Mouse (Mus musculus) urinary bladder, adult 2 months (tissue): Measurements from ENCODE around the gene Abhd16b. TPM values are rescaled to one million over a fixed set of nuclear protein-coding genes. Genes with fewer than 3 reads are reported as not detected.
"Not testable (repeated sequence)": the region's sequence is repeated elsewhere in the genome, so short reads cannot be mapped to it uniquely, and the experiment has no call there.

Experiments
- DNase-seq: peaks from one replicate; pipeline ENCODE4 v3.0.0; 2022; ENCODE audit warnings: low spot score
- polyA plus RNA-seq: library from polyadenylated mRNA; depleted of rRNA; stranded (reverse); fragments of >200 nt; gene quantifications from 2 replicates; pipeline ENCODE4 v1.2.3, GENCODE M21; 2012

The Abhd16b gene
- polyA plus RNA-seq, 1 experiment, result not detected

DNA sequence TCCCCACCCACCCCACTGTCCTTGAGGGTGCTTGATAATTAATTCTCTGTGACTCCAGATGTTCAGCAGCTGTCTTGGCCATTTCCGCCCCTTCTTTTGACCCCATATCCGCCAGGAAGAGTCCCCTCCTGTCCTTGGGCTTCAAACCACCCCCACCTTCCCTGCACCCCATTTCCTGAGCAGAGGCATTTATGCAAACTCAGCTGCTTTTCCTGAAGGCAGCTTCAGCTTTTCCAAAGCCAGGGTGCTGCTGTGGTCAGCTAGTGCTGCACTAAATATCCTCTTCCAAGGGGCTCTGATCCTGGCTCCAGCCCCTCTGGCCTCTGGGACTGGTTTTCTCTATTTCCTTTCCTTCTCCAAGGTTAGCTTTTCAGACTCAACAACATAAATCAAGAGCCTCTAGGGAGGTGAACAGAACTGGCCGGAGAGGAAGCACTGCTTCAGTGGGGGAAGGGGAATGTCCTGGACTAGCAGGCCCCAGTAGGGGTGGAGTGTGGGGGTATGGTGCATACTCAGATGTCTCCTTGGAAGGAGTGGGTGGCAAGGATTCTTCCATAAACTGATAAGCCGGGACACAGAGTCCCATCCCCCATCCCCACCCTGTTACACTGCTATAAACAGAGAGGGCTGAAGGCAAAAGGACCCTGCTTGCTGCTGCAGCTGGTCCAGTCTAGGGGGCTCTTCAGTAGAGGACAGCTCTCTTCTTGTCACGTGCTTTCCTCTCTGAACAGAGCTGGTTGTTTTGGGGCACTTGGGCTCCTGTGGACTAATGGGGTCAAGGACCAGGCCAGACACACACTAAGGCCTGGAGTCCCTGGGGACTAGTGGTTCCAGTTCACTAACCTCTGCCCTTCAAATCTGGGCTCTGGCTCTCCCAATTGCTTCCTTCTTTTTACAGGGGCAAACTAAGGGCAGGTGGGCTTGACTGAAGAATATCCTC, 5.4 kb upstream of the Abhd16b start:
- DNase-seq, result no peak

DNA sequence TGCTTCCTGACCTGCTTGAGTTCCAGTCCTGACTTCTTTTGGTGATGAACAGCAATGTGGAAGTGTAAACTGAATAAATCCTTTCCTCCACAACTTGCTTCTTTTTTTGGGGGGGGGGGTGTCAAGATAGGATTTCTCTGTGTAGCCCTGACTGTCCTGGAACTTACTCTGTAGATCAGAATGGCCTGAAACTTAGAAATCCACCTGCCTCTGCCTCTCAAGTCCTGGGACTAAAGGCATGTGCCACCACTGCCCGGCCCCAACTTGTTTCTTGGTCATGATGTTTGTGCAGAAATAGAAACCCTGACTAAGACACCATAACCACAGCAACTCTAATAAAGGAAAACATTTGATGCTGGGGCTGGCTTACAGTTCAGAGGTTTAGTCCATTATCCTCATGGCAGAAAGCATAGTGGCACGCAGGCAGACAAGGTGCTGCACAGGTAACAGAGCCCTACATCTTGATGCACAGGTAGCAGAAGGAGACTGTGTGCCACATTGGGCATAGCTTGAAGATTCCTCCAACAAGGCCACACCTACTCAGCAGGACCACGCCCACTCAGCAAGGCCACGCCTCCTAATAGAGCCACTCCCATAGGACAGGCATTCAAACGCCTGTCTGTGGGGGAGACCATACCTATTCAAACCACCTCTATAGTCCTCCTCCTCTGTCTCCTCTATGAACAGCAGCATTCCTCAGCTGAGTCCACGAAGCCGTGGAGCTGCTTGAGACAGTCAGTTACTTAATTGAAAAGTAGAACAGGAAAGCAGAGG, 1.4 kb upstream of the Abhd16b start:
- no peak for DNase-seq

DNA sequence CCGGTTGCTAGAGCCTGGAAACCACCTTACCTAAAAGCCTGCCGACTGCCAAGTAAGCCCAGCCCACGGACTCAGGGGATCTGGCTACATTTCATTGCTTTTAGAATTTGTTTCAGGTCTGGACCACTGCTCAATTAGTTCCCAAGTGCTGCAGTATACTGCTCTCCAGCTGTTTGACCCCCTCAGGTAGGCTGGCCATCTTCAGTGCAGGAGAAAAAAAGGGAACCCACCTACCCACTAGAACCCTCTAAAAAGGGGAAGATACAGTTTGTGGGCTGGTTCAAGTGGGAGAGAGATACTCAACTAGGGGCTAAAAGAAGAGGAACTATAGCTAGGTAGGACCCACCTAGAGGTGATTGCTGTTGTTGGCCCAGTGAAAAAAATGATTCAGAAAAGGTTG, 800 bp upstream of the Abhd16b start:
- DNase-seq, result no peak

DNA sequence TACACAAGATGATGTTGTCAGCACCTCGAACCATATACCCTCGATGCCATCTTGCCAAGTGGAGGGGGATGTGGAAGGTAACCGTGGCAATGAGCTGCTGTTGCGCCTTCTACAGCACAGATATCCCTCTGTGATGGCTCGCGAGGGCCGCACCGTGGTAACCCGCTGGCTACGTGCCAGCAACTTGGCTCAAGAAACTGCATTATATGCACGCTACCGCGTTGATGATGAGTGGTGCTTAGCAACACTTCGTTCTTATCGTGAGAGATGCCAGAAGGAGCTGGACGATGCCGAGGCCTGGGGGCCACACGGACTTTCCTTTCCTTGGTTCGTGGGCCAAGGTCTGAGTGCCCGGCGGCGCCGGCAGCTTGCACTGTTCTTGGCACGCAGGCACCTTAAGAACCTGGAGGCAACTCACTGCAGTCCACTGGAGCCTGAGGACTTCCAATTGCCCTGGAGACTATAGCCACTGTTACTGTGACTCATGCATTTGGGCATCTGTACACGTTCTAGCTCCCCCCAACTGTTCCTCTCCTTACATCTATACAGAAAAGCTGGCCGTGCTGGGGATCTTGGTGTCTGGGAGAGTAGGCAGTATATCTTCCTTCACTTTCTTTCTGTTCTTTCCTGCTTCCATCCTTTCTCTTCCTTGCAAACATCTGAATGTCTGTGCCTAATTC, 1.4 kb downstream of the Abhd16b start:
- DNase-seq, result no peak

DNA sequence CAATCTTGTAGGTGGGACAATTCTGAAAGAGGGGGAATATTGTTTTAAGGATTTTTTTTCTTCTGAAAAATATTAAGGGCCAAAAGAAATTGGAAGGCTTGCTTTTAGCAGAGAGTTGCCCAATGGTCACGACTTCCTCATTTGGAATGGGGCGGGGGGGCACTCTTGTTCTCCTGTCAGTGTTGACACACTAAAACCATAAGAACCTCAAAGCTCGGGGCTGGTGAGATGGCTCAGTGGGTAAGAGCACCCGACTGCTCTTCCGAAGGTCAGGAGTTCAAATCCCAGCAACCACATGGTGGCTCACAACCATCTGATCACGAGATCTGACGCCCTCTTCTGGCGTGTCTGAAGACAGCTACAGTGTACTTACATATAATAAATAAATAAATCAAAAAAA, 2.8 kb downstream of the Abhd16b start:
- DNase-seq, result not testable (repeated sequence)

DNA sequence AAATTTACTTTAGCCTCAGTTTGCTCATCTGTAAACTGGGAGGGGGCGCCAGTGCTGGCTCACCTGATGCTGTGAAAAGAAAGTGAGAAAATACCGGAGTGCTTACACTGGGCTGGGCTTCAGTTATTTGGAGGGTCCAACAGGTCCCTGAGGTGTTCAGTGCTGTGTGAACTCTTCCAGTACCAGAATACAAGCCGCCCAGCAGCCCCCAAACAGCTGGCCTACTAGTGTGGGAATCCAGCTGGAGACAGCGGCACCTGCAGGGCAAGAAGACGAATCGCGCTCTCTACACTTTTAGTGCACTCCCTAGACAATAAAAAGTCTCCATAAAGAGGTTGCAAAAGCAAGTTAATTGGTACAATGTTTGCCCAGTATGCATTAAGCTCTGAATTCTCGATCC, 3.3 kb downstream of the Abhd16b start:
- peak; percentile 32 for DNase-seq

DNA sequence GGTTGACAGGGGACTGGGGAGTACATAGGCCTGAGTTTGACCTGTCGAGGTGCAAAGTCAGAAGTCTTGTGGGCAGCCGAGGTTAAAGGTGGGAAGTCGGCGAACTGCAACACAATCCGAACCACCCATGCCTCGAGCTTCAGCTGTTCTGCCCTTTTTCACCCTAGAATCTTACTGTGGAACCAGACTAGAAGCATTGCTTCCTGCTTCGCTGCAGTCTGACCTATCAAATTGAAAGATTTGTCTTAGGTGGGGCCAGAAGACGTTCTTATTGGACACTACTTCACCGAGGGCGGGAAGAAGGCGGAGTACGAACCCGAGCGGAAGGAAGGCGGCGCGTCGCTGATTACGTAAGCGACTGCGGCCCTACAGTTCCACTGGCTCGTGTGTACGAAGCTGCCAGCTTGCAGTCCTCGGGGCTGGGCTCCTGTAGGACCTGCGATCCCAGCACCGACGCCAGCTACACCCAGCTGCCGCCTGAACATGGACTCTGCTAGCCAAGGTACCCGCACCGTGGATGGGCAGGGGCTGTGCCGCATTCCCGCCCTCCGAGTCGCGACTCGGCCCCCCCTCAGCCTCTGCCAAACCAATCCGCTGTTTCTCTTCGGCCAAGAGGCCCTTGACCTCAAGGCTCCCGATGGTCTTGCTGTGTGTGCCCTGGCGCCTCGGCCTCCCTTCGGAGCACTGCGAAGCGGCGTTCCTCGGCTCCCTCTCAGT, 4.0 kb downstream of the Abhd16b start, which contains the start of gene Tpd52l2:
Gene Tpd52l2, plus strand, starts transcription at position 312 of the 717 bp plus-strand sequence.
- DNase-seq, result peak; percentile 68

DNA sequence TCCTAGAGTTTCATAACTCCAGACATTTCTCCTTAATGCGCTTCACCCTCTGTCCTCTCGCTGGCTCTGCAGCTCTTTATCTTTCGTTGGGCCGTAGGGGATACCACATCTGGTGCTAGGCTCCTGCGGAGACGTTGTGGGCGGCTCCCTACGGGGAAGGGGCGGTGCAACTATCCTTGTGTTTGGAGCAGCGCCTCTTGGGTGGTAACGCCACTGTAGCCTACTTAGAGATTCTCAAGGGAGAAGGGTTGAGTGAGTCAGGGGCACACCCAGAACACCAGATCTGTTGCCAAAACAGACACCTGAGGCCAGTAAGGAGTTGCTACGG, 4.5 kb downstream of the Abhd16b start:
- peak; percentile 35 for DNase-seq

DNA sequence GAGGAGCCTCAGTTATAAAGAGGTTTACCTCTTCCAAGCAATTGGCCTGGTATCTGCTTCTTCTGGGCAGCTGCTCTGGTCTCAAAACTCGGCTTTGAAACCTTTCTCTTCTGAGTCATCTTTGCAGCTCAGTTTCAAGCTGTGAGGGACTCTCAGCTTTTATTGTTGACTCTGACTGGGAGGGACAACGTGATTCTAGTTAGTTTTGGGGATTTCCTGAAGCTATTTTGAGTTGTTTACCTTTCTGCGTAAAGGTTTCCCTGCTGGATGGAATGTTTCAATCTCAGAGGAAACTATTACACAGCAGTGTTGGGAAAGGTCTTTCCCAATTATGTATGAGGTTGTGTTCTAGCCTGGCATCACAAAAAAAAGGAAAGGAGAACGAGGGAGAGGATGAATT, 5.6 kb downstream of the Abhd16b start:
- DNase-seq, result no peak

DNA sequence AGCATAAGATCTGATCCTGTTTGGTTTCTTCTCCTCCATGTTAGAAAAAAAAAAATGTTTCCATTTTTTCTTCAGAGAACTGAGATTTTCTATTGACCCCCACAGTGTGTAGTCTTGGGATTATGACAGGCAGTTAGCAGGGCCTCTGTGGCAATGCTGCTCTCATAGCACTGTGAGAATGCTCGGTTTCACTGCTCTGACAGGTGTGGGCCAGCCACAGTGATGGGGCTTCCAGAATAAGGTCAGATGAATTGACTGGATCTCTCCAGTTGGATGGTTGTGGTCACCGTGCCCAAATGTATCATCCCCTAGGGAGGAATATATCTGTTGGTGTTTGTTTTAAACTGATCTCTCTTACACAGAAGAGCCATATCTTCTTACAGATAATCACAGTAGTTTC, 16.2 kb downstream of the Abhd16b start:
- no peak for DNase-seq

DNA sequence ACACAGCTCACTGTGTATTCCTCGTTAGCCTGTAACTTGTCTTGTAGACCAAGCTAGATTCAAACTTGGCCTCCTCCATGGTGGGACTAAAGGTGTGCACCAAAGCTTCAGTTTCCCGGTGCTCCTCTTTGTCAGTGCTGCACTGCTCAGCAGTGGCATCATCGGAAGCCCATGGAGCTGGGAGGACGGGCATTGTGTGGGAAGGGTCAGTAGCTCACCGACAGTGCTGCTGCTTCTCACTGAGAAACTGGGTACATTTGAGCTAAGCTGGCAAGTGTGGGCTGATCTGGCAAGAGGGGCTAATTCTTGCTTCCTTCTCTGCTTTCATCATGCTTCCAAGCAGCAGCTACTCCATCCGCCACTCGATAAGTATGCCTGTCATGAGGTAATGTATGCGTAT, 18.2 kb downstream of the Abhd16b start:
- no peak for DNase-seq

DNA sequence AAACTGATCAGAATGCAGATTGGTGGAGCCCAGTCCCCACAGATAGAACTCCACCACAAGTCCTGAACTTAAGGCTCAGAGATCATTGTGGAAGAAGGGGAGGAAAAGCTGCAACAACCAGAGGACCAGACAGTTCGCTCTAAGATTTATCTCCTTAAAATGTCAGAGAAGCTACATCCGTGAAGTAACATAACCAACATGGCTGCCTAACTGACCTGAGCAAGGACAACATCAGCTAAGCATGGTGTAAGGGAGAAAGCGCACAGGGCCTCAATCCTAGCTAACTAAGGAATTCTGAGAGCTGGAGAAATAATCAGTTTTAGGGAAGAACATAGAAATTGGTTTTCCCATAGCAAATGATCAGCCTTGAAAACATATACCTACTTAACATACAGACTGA, 26.2 kb downstream of the Abhd16b start:
- DNase-seq, result no peak

DNA sequence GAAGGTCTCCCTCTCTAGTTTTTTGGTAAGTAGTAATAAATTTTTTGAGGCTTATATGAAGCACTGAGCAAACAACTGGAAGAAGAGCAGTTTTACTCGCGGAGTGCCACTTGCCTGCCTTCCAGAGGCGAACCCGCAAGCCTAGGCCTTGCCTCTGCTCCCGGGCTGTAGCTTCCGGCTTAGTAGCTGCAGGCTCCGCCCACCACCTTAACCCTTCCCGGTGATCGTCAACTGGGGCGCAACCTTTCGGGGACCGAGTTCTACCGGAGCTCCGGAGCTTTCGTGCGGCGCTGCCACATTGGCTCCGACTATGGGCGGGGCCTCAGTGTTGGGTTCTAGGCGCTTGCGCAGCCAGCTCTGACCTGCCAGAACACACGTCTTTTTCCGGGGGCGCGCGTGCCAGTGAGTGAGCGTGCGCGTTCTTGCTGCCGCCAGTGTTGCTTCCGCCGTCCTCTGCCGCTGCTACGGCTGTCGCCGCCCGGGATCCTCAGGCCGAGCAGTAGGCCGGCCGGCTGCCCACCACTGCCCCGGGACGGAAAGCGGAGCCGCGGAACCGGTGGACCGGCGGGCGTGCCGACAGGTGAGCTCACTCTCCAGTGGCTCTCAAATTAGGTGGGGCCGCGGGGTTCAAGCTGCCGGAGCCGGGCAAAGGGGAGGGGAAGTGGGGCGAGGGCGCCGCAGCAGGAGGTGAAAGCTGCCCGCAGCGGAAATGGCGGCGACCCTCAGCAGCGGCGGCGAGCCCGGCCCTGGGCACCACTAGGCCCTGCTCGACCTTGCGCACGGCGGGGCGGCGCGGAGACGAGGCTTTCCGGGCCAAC, 27.3 kb downstream of the Abhd16b start, which contains the start of gene Dnajc5:
Gene Dnajc5, plus strand, starts transcription at position 368 of the 818 bp plus-strand sequence.
- peak; percentile 90 for DNase-seq

DNA sequence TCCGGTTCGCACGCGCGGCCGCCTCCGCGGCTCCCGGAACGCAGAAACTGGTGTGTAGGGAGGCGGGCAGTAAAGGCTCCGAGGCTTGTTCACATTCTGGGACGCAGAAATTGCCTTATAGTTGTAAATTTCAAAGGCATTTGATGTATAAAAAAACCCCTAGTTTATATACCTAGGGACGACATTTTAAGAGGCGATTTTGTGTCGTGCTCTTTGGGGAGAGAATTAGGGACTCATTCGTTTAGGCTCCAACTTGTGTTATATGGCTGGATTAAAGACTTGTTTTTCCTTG, 27.9 kb downstream of the Abhd16b start:
- DNase-seq, result no peak

DNA sequence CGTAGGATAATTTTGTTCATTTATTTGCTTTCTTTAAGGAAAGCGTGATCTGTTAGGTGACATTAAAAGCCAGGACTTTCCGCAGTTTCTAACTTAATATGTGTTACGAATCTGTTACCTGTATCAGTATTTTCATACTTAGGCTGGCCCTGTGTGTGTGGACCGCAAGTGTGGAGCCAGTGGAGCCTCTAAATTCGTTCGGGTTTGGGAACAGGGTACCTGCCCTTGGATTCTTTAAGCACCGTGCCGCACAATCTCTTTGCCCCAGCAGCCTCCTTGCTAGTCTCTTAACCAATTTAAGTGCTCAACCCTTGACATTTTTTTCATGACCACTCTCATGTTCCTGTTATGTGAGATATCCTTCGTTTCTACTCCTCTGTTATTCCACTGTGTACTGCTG, 28.5 kb downstream of the Abhd16b start:
- no peak for DNase-seq

DNA sequence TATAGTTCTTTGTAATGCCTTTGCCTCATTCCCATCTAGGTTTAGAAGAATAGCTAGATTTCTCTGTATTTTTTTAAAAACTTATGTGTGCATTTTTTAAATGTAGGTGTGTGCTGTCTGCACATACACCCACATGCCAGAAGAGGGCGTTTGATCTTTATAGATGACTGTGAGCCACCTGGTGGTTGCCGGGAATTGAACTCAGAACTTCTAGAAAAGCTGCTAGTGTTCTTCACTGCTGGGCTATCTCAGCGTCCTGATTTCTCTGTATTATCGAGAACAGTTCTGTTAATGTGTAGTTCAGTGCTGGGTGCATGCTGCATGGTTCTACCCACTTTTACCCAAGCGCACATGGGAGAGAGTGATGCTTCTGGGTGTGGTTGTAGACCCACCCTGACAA, 29.8 kb downstream of the Abhd16b start:
- DNase-seq, result no peak

DNA sequence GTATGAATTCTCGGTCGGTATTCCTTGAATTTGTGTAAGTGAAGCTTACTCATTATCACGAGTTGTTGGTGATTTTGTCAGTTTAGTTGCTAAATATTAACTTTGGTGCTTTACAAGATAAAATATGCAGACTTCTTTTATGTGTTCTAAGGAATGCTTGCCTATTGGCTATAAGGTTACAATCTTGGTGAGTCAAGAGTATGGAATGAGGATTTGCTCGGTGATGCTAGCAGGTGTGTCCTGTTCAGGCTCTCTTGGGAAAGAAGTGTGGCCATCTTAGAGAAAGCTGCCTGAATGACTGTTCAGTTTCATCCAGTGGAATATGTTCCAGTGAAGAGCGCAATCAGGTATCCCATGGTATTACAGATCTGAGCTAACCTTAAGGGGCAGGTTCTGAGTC, 32.5 kb downstream of the Abhd16b start:
- no peak for DNase-seq

DNA sequence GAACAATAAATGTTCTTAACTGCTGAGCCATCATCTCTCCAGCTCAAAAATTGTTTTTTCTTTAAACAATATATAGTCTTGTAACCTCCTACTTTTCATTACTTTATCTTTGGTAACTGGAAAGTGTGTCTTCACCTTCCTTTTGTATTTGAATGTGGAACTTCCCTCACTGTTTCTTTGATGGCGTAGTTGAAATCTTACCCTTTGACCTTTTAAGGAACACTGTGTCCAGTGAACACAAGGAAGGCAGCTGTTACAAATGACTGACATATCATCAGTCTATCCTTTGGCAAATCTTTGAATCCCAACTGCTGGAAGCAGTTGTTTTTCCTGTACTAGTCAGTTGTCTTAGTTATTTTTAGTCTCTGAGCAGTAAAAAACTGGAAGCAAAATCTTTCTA, 36.1 kb downstream of the Abhd16b start:
- DNase-seq, result no peak

DNA sequence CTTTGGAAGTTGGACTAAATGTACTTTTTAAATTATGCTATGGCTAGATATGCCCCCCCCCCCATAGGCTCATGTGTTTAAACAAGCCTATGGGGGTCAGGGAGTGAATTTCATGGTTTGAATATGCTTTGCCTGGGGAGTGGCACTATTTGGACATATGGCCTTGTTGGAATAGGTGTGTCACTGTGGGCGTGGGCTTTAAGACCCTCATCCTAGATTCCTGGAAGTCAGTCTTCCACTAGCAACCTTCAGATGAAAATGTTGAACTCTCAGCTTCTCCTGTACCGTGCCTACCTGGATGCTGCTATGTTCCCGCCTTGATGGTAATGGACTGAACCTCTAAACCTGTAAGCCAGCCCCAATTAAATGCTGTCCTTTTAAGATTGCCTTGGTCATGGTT, 39.6 kb downstream of the Abhd16b start:
- DNase-seq, result no peak

DNA sequence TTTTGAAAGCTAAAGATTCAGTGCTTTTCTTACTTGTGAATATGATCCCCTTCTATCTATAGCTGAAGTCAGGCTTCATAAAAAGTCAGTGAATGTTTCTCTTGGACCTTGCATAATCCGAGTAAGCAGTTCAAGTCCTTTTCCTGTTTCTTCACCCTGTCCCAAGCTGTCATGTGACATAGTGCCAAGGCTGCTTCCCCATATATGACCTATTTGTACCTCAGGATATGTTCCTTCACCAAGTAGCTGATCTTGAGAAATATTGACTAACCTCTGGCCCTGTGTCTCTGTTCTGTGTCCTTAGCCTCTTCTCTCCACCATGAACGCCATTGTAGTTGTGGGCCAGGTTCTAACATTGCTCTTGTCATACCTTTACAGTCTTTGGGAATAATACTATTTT, 43.4 kb downstream of the Abhd16b start:
- DNase-seq, result no peak

DNA sequence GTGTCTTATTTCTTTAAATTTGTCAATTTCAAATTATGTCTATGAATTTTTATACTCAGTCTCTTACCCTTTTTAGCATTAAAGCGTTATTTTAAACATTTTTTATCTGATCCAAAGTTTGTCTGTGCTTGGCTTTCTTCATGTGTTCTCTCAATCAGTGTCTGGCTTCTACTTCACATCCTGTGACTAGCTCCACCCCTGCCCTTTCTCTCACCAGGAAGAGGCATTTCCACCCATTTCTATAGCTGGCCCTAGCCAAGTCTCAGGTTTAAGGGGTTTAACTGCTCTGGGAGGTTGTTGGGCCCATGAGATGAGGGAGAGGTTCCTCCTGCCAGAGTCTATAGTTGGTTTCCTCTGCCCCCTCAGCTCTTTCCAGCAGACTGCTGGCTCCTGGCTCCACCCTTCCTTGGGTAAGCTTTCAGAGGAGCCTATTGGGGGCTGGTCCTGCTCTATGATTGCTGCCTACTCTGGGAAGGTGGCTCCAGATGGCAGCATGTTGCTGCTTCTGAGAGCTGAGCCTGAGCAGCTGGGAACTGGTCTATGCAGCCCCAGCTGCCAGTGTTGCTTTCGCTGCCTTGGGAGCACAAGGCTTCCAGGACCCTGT, 44.5 kb downstream of the Abhd16b start:
- DNase-seq, result no peak
